Mouse (Mus musculus) adipocyte (in vitro differentiated cells): ENCODE results near the gene Sumo2.
"Not testable (repeated sequence)": the region's sequence is repeated elsewhere in the genome, so short reads cannot be mapped to it uniquely, and the experiment has no call there.

Source experiments
- DNase-seq: peaks from one replicate; pipeline ENCODE4 v3.0.0-alpha.2; 2016; ENCODE audit warnings: low spot score

Gene Sumo2

GRCm38 (mm10) chr11:115483278-115483677, 52.8 kb downstream of the Sumo2 start:
- no peak for DNase-seq

GRCm38 (mm10) chr11:115481553-115482259, 54.4 kb downstream of the Sumo2 start:
- DNase-seq = no peak

GRCm38 (mm10) chr11:115478296-115478938, 57.7 kb downstream of the Sumo2 start:
- no peak for DNase-seq

- DNase-seq = not testable (repeated sequence)
These were observed 58.7 kb downstream of the Sumo2 start for GRCm38 (mm10) chr11:115477388-115477787.

GRCm38 (mm10) chr11:115476630-115477029, 59.4 kb downstream of the Sumo2 start:
- not testable (repeated sequence) for DNase-seq

GRCm38 (mm10) chr11:115475758-115476237, 60.3 kb downstream of the Sumo2 start:
- no peak for DNase-seq

GRCm38 (mm10) chr11:115475025-115475757, 60.9 kb downstream of the Sumo2 start, which contains the start of gene Armc7:
TSS of gene Armc7 (plus strand) at chr11:115475667.
- DNase-seq = peak; percentile 97

- peak; percentile 96 for DNase-seq
These were observed 62.3 kb downstream of the Sumo2 start for GRCm38 (mm10) chr11:115473626-115474275.
